Mouse (Mus musculus) gastrocnemius, postnatal 10 days (tissue): Measurements from ENCODE around the gene Lyz2. TPM values are rescaled to one million over a fixed set of nuclear protein-coding genes. Genes with fewer than 3 reads are reported as not detected.
"Not testable (repeated sequence)": the region's sequence is repeated elsewhere in the genome, so short reads cannot be mapped to it uniquely, and the experiment has no call there.

ENCODE experiments used
- DNase-seq: peaks from one replicate; pipeline ENCODE4 v3.0.0; 2021; ENCODE audit warnings: mixed read lengths
- long read RNA-seq, 2 experiments: library from polyadenylated mRNA; stranded (forward); transcript quantifications; one replicate each; pipeline ENCODE4 v2.0.0; 2021
- total RNA-seq, 2 experiments: library from RNA; stranded (reverse); gene quantifications; 2 replicates each; pipeline ENCODE4 v1.2.3; 2021

Lyz2 gene
- total RNA-seq: 10 to 100 TPM; 34.9 to 50.6 TPM
- long read RNA-seq, experiment 1, transcript Lyz2-201 (4 exons, 1,316 nt): major isoform, 44 of 45 reads
- long read RNA-seq, experiment 1, partial matches to known transcripts: 1 of 45 reads
- long read RNA-seq, experiment 1, other reads (novel, unspliced or antisense): 0 of 45 reads
- long read RNA-seq, experiment 2, transcript Lyz2-201 (4 exons, 1,316 nt): major isoform, 35 of 36 reads
- long read RNA-seq, experiment 2, partial matches to known transcripts: 1 of 36 reads
- long read RNA-seq, experiment 2, other reads (novel, unspliced or antisense): 0 of 36 reads

- no peak for DNase-seq
Measured at GRCm38 (mm10) chr10:117282049-117282448, at the start of gene Lyz2. Gene Lyz2, minus strand, starts transcription at chr10:117282321.

GRCm38 (mm10) chr10:117330521-117330920 is 48.4 kb upstream of the Lyz2 start:
- no peak for DNase-seq

- no peak for DNase-seq
Measured at GRCm38 (mm10) chr10:117323782-117324181, 41.7 kb upstream of the Lyz2 start.

- no peak for DNase-seq
Measured at GRCm38 (mm10) chr10:117322630-117323029, 40.5 kb upstream of the Lyz2 start.

GRCm38 (mm10) chr10:117320571-117320981 is 38.5 kb upstream of the Lyz2 start:
- no peak for DNase-seq

GRCm38 (mm10) chr10:117316391-117316790 is 34.3 kb upstream of the Lyz2 start:
- no peak for DNase-seq

- no peak for DNase-seq
Measured at GRCm38 (mm10) chr10:117313133-117313532, 31.0 kb upstream of the Lyz2 start.

- DNase-seq: no peak
Measured at GRCm38 (mm10) chr10:117312168-117312567, 30.0 kb upstream of the Lyz2 start.

GRCm38 (mm10) chr10:117304371-117304770 is 22.2 kb upstream of the Lyz2 start:
- no peak for DNase-seq

- no peak for DNase-seq
Measured at GRCm38 (mm10) chr10:117301688-117302087, 19.6 kb upstream of the Lyz2 start.

GRCm38 (mm10) chr10:117299901-117300520 is 17.9 kb upstream of the Lyz2 start:
- DNase-seq: no peak

- DNase-seq: no peak
Measured at GRCm38 (mm10) chr10:117299106-117299505, 17.0 kb upstream of the Lyz2 start.

GRCm38 (mm10) chr10:117298336-117298735 is 16.2 kb upstream of the Lyz2 start:
- DNase-seq: no peak

GRCm38 (mm10) chr10:117292671-117293070 is 10.6 kb upstream of the Lyz2 start, which contains the start of gene Lyz1:
Gene Lyz1, minus strand, starts transcription at chr10:117292868.
- DNase-seq: no peak

- DNase-seq: not testable (repeated sequence)
Measured at GRCm38 (mm10) chr10:117290936-117291335, 8.8 kb upstream of the Lyz2 start.

- DNase-seq: no peak
Measured at GRCm38 (mm10) chr10:117290046-117290870, 8.1 kb upstream of the Lyz2 start.

GRCm38 (mm10) chr10:117289034-117289505 is 6.9 kb upstream of the Lyz2 start:
- DNase-seq: not testable (repeated sequence)

- no peak for DNase-seq
Measured at GRCm38 (mm10) chr10:117288197-117289033, 6.3 kb upstream of the Lyz2 start.

GRCm38 (mm10) chr10:117287226-117287850 is 5.2 kb upstream of the Lyz2 start:
- DNase-seq: no peak

- no peak for DNase-seq
Measured at GRCm38 (mm10) chr10:117286366-117286970, 4.3 kb upstream of the Lyz2 start.

GRCm38 (mm10) chr10:117285584-117285983 is 3.5 kb upstream of the Lyz2 start:
- not testable (repeated sequence) for DNase-seq
